Mouse (Mus musculus) gastrocnemius, adult 18-20 months (tissue): ENCODE data around the gene Otud1. TPM values are rescaled to one million over a fixed set of nuclear protein-coding genes. Genes with fewer than 3 reads are reported as not detected.

Source experiments
- DNase-seq: peaks from one replicate; pipeline ENCODE4 v3.0.0; 2021; ENCODE audit warnings: low spot score
- total RNA-seq, 2 experiments: library from RNA; stranded (reverse); gene quantifications; 2 replicates each; pipeline ENCODE4 v1.2.3; 2021

Otud1 gene
- total RNA-seq, 2 experiments from 2014 or later: 19.7 to 263 TPM

DNA sequence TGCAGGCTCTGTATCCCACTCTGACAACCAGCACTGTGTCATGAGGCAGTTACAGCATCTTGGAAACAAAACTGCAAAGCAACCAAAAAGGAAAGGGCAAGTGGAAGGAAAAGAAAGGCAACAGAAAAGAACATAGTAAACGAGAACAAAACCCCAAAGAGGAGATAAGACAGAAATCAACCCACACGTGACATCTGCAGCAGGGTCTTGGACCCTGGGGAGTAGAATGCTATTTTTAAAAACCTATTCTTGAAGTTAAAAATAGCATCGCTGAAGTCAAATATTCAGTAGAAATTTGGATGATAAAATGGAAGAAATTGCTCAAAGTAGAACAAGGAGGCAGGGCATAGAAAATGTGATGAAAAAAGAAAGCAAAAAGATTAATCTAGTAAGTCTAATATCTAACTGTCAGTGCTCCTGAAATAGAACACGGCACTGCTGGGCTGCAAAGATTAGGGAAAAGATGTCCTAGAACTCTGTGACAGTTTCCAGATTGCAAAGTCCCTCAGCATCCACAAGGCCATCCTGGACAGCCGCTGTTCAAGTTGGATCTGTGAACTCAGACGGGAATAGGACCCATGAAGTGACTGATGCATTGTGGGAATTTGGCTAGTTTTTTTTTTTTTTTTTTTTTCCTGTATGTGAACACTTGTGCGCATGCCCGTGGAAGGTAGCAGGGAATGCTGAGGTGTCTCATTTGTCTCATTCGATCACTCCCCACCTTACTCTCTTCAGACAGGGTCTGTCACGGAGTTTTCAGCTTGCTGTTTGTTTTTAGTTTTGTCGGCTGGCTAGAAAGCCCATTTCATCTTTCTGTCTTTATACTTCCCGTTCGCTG is 13.5 kb downstream of the Otud1 start:
- no peak for DNase-seq

DNA sequence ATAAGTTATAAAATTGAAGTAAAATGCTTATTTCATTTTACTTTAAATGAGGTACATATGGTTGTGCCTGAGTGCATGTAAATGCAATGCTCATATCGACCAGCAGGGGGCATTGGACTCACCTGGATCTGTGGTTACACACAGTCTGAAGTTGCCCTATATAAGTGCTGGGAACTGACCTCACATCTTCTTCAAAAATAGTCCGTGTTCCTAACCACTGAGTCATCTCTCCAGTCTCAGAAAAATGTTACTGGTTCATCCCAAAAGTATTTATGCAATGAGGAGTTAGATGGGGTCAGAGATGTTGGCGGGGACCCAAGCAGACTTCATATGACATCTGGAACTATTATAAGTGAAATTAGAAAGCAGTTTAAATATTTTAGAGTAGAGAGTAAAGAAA is 25.4 kb downstream of the Otud1 start:
- DNase-seq: peak; percentile 10

DNA sequence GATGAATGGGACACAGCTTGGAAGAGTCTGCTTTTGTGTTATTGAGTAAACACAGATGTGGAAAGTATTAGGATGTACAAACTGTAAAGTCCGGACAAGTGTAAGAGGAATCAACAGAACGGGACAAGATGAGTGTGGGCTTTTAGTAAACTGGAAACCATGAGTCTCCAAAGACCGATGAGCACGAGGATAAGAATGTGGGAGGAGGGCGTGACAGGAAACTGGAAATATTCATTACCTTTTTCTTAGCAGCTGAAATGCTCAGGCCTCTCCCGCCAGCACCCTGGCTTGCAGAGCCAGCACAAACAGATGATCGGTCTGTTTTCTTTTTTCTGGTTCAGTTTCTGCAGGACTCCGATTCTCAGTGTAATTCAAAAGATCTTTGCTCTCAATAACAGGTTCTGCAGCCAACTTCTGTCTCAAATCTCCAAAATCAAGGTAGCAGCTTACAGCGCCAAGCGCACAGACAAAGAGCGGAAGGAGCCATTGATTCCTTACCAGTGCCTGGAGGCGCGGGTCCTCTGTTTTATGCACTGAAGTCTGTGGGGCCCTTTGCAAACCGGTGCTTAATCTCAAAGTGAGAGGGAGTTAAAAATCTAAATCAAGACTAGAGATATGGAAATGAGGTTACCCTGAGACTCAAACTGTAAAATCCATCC is 28.1 kb downstream of the Otud1 start:
- DNase-seq: peak; percentile 58

DNA sequence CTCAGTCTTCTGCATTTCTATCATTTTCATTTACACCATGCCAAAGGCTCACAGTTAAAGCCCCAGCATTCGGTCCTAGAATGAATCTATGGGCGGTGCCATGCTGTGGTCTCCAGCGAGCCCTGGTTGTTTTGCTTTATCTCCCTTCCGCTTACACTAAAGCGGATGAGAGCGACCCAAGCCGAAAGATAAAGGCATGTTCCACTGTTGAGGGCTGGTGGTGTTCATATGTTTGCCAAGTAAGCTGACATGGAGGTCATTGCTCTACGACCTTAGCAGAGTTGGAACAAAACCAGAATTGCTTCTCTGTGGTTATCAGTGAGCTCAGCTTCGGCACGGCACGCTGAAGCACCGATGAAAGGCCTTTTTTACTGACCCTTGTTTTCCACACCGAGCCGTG is 32.5 kb downstream of the Otud1 start:
- DNase-seq: no peak

DNA sequence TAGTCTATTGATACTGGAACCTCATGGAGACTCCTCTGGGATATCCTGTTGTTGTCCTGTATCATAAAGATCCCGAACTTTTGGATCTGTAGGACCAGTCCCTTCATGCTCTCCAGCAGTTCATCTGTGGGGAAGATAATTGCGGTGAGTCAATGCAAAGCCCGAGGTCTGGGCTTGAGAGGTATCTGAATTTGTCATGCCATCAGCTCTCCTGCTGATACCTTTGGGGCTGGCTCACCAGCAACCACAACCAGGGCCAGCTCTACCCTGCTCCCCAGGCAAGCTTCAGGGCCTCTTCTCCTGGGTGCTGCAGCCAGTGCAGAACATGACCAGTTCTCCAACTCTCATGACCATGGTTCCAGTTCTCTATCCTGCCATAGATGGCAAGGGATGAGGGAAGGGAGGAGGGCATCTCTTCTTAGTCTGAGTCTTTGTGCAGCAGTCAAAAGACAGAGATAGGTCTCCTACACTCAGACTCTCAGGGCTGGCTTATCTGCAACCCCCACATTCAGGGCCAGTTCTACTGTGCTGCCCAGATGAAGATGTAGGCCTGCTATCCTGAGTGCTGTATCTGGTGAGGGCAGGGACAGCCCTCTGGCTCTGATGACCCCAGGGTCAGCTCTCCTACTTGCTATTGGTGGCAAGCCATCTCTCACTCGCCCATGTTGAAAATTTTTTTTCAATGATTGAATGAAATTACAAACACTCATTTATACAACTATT is 42.2 kb downstream of the Otud1 start:
- DNase-seq: no peak

DNA sequence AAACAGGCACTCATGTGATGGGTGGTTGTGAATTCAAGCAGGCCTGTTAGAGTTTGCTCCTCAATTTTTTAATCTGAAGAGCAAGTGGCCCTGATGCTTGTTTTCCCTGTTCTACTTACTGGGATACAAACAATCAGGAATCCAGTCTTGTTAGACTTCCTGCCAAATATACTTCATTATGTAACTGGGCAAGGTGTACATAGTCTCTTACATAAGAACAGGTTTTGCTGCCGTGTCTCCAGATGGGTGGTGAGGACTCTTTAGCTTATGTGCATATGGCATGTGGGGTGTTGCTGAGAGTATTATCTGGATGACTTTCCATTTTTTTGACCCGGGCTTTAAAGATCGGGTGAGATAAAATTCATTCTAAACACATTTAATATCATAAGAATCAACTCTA is 43.8 kb downstream of the Otud1 start:
- no peak for DNase-seq

DNA sequence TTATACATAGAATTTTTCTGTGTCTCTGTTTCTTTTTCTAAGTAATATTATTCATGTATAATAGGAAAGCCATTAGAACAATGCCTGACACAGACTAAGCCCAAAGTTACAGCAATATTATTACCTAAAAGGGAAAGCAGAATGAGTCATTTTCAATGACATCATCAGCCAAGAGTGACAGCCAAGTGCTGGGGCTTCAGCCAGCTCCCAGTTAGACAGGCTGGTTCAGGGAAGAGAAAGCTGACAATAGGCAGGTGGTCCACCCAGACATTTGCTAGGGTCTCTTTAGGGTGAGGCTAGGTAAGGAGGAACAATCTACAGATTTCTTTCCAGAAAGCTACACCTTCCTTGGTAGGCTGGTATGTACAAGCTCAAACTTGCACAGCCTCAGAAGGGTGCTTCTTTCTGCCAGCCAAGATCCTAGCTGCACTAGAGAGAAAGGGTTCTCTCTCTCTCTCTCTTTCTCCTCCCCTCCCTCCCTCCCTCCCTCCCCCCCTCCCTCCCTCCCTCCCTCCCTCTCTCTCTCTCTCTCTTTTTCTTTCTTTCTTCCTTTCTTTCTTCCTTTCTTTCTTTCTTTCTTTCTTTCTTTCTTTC is 45.6 kb downstream of the Otud1 start:
- DNase-seq: peak; percentile 60

DNA sequence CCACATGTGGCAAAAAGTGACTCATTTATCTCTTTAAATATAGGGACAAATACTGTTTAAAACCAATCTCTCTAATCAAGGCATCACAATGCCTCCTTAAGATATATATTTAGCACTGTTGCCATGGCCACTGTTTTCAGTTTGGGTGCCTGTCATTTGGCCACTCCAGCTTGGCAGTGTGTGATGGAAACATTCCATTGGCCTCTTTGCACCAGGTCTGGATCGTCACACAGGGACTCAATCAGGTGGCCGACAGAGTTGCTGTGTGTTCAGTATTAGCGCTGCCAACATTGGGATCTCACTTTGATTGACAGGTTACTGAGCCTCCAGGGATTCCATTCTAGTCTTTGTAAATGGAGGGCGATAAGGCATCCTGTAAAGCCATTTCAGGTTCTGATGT is 46.1 kb downstream of the Otud1 start:
- DNase-seq: peak; percentile 73

DNA sequence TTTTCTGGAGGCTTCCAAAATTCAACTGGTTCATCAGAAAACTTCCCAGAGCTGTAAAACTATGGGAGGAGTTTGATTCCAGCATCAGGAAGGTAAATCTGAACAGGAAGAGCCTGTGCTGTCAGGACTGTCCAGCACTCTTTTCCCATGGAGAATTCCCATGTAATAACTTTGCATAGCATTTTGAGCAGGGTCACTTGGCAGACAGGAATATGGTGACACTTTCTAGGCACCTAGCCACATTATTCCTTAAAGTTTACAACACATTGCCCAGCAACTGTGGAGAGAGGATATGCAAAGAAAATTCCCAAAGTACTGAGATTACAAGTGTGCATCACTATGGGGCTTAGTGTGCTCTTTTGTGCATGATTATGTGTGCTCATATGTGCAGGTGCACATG is 46.7 kb downstream of the Otud1 start:
- no peak for DNase-seq

DNA sequence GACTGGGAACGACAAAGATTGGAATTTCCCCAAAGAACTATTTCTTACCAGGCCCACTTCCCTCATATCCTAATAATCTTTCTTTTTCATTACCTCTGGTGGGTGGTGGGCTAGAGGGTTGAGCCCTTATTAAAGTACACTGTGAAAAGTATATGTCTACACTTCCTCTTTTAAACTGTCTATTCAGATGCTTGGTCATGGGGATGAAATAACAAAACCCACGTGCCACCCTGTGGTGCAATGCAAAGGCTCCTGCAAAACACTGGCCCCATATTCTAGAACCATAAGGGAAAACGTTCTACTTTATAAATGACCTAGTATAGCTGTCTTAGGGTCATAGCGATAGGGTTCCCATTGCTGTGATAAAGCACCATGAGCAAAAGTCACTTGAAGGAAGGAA is 49.3 kb downstream of the Otud1 start:
- DNase-seq: no peak

Other genes starting within 250 kb of the Otud1 start
- not detected for gene Ptf1a, start 212.1 kb upstream of the Otud1 start, total RNA-seq
- not detected for gene 4921504E06Rik, start 103.8 kb upstream of the Otud1 start, total RNA-seq